Mouse (Mus musculus): ENCODE measurements around the gene Bet1l.

Bet1l gene

GRCm38 (mm10) chr7:140833341-140833740, 24.0 kb downstream of the Bet1l start:
- no peak for DNase-seq (ENCODE audit: low spot score)

GRCm38 (mm10) chr7:140831447-140831846, 25.9 kb downstream of the Bet1l start:
- DNase-seq (ENCODE audit: low spot score): no peak

DNA sequence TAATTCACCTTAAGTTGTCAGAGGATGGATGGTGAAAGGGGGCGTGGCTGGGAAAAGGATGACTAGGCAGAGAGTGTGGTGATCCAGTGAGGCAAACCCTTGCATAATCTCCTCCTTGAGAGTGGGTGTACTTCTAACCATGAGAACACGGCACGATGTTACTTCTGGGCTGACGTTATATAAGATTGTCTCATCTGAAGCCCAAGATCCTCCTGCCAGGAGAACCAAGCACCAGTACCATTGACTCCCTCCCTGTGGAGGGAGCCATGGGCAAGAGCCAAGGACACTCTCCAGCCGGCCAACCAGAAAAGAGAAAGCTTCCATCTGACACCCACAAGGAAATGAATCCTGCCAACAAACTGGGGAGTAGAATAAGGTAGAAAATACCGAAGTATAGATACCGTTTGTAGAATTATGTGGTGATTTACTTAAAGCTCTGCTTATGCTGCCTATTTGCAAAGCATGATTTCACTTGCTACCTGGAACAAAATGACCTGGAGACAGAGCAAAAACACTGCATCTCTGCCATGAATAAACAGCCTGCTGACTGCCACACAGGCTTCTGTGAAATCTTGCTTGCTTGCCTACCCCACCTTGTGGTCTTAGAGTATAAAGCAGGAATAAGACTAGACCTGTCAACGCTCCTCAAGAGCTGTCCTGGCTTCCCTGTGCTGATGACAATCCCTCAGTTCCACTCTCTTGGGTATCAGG, 29.1 kb downstream of the Bet1l start:
- DNase-seq (ENCODE audit: low spot score): no peak

DNA sequence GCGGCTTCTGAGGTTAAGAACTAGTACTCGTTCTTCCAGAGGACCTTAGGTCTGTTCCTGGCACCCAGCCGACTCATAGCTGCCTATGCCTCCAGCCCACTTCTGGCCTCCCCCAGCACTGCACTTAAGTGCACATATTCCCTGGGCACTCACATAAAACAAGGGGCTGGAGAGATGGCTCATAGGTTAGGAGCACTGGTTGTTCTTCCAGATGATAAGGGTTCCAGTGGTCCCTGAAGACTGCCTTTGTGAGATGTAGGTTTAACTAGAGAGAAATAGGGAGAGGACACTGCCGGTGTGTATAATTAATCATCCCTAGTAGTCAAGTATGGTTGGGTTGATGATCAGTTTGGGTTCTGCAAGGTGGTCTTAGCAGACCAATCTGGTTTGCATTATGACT, 34.6 kb downstream of the Bet1l start:
- no peak for DNase-seq (ENCODE audit: low spot score)

- DNase-seq (ENCODE audit: low spot score): no peak
Measured at GRCm38 (mm10) chr7:140821653-140822329, 35.6 kb downstream of the Bet1l start, which contains the start of gene Zfp941. Zfp941 (minus strand) TSS chr7:140822178.

DNA sequence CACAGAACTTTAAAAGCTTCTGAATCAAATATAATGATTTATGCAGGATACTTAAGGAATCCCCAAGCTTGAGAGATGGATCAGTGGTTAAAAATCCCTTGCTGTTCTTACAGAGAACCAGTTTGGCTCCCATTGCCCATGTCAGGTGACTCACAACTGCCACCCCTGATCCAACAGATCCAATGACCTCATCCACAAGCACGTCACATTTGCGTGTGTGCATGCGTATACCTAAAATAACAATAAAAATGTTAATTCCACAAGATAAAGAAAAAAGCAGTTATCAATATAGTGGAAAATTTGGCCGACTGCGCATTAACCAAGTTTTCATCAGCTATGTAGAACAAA, 36.1 kb downstream of the Bet1l start:
- DNase-seq (ENCODE audit: low spot score): no peak

DNA sequence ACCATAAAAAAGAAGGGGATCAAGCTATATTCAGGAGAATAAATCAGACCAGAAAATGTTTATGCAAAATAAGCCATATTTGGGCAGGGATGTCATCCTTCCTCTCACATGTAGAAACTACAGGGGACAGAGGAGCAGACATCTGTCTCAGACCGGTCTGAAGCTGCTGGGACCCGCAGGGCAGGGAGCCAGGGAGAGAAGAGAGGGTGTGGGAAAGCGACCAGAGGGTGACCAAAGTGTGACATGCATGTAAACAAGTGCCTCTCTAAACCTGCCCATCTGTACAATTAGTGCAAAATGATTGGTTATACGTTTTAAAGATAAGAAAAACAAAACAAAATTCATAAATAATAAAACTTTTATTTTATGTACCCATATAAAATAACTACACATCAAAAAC, 37.2 kb downstream of the Bet1l start:
- DNase-seq (ENCODE audit: low spot score): no peak

GRCm38 (mm10) chr7:140812850-140813249, 44.5 kb downstream of the Bet1l start:
- DNase-seq (ENCODE audit: low spot score): no peak

DNA sequence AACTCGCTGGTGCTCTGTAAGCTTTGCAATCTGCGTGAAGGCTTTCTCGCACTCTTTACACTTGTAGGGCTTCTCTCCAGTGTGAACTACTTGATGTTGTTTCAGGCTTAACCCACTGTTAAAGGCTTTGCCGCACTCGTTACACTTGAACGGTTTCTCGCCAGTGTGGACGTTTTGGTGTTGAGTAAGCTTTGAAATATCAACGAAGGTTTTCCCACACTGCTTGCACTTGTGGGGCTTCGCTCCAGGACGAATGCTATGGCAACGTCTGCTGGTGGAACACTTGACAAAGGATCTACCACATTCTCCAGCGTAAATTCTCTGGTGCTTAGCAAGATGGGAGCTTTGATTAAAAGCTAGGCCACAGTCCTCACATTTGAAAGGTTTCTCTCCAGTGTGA, 45.7 kb downstream of the Bet1l start:
- DNase-seq (ENCODE audit: low spot score): no peak

- no peak for DNase-seq (ENCODE audit: low spot score)
Measured at GRCm38 (mm10) chr7:140810496-140810895, 46.9 kb downstream of the Bet1l start.

GRCm38 (mm10) chr7:140805704-140806103, 51.7 kb downstream of the Bet1l start:
- DNase-seq (ENCODE audit: low spot score): no peak

Measured in ovary, postnatal 10 days (tissue).